Mouse (Mus musculus): Measurements from ENCODE around the gene Rpl36.

Gene Rpl36

GRCm38 (mm10) chr17:56613236-56613844 lies at the start of gene Rpl36:
Rpl36 (plus strand) TSS chr17:56613416.
- DNase-seq (ENCODE audit: low spot score in 2 of 2), result peak; percentile 96 to 98

GRCm38 (mm10) chr17:56566293-56566692 lies 46.9 kb upstream of the Rpl36 start:
- no peak for DNase-seq (ENCODE audit: low spot score in 2 of 2)

- no peak for DNase-seq (ENCODE audit: low spot score in 2 of 2)
Observed at GRCm38 (mm10) chr17:56566918-56567317, 46.3 kb upstream of the Rpl36 start.

- no peak for DNase-seq (ENCODE audit: low spot score in 2 of 2)
Observed at GRCm38 (mm10) chr17:56567370-56567769, 45.8 kb upstream of the Rpl36 start.

- no peak for DNase-seq (ENCODE audit: low spot score in 2 of 2)
Observed at GRCm38 (mm10) chr17:56570287-56570686, 42.9 kb upstream of the Rpl36 start.

GRCm38 (mm10) chr17:56572154-56572553 lies 41.1 kb upstream of the Rpl36 start:
- DNase-seq (ENCODE audit: low spot score in 2 of 2), result no peak

- no peak for DNase-seq (ENCODE audit: low spot score in 2 of 2)
Observed at GRCm38 (mm10) chr17:56572939-56573338, 40.3 kb upstream of the Rpl36 start.

GRCm38 (mm10) chr17:56583071-56583470 lies 30.1 kb upstream of the Rpl36 start:
- DNase-seq (ENCODE audit: low spot score in 2 of 2), result no peak

GRCm38 (mm10) chr17:56583611-56584256 lies 29.5 kb upstream of the Rpl36 start:
- DNase-seq (ENCODE audit: low spot score in 2 of 2), result no peak

GRCm38 (mm10) chr17:56584257-56585130 lies 28.7 kb upstream of the Rpl36 start, which contains the start of the genes Safb2 and Safb:
Safb2 (minus strand) TSS chr17:56584585.
Safb (plus strand) TSS chr17:56584825.
- peak; percentile 95 to 98 for DNase-seq (ENCODE audit: low spot score in 2 of 2)

- DNase-seq (ENCODE audit: low spot score in 2 of 2), result peak in 1 of 2 experiments; percentile 31
Observed at GRCm38 (mm10) chr17:56585171-56585821, 27.9 kb upstream of the Rpl36 start.

GRCm38 (mm10) chr17:56587773-56588172 lies 25.4 kb upstream of the Rpl36 start:
- DNase-seq (ENCODE audit: low spot score in 2 of 2), result no peak

- no peak for DNase-seq (ENCODE audit: low spot score in 2 of 2)
Observed at GRCm38 (mm10) chr17:56588921-56589320, 24.3 kb upstream of the Rpl36 start.

- no peak for DNase-seq (ENCODE audit: low spot score in 2 of 2)
Observed at GRCm38 (mm10) chr17:56592553-56592952, 20.7 kb upstream of the Rpl36 start.

- DNase-seq (ENCODE audit: low spot score in 2 of 2), result no peak
Observed at GRCm38 (mm10) chr17:56593527-56594271, 19.5 kb upstream of the Rpl36 start.

- no peak for DNase-seq (ENCODE audit: low spot score in 2 of 2)
Observed at GRCm38 (mm10) chr17:56603186-56604069, 9.8 kb upstream of the Rpl36 start.

- no peak for DNase-seq (ENCODE audit: low spot score in 2 of 2)
Observed at GRCm38 (mm10) chr17:56604070-56604380, 9.2 kb upstream of the Rpl36 start.

- no peak for DNase-seq (ENCODE audit: low spot score in 2 of 2)
Observed at GRCm38 (mm10) chr17:56604422-56604821, 8.8 kb upstream of the Rpl36 start.

- DNase-seq (ENCODE audit: low spot score in 2 of 2), result no peak
Observed at GRCm38 (mm10) chr17:56605431-56605830, 7.8 kb upstream of the Rpl36 start.

GRCm38 (mm10) chr17:56607521-56608062 lies 5.6 kb upstream of the Rpl36 start:
- no peak for DNase-seq (ENCODE audit: low spot score in 2 of 2)

All from frontal cortex, postnatal 25 days (tissue).